Mouse (Mus musculus): Measurements from ENCODE around the gene Snrpd3. TPM values are rescaled to one million over a fixed set of nuclear protein-coding genes. Genes with fewer than 3 reads are reported as not detected.
"Not testable (repeated sequence)": the region's sequence is repeated elsewhere in the genome, so short reads cannot be mapped to it uniquely, and the experiment has no call there.

Snrpd3 gene
- 70.2 and 70.3 TPM in 2 replicates for polyA plus RNA-seq (2015; fragmentation: Nextera tagmentation; extraction: Ambion mirVana)

- peak; percentile 98 for DNase-seq (ENCODE audit: low spot score)
- peak; percentile 97 for ATAC-seq (ENCODE audit: low FRiP score, low TSS enrichment)
- Histone ChIP-seq H3K36me3 (ENCODE audit: control insufficient read depth, insufficient read depth, low read length) (0 out of 2 replicates have a peak, but pooled peaks cover 5% of the 10 kb centered on the region), H3K27me3 (ENCODE audit: control insufficient read depth, insufficient read depth, low read length) (no peaks in the 10 kb centered on the region), H3K4me2 (replicated peaks; ENCODE audit: low read depth) (peak within 1 kb of the TSS; percentile 90), H3K4me1 (replicated peaks; ENCODE audit: control insufficient read depth, insufficient read depth) (no peaks in the 10 kb centered on the region; the same call in 1 of the 2 replicates), H3K9me3 (ENCODE audit: control insufficient read depth, low read length) (no peaks in the 10 kb centered on the region), H3K4me3 (ENCODE audit: low read depth, low read length) (peak within 1 kb of the TSS; percentile 85), H3K27ac (replicated peaks) (peak within 1 kb of the TSS; percentile 99), H3K9ac (ENCODE audit: low read length) (peak within 1 kb of the TSS; percentile 89)
- no peak for TF ChIP-seq CTCF (IDR thresholded peaks at IDR 0.05; ENCODE audit: low read depth)
- no peak for TF ChIP-seq EP300 (optimal IDR thresholded peaks at IDR 0.05)
- under 1% methylated on average over 28 of the region's 52 CpGs for WGBS
Observed at GRCm38 (mm10) chr10:75517073-75517757, at the start of gene Snrpd3. TSS of gene Snrpd3 (plus strand) at chr10:75517551.

DNA sequence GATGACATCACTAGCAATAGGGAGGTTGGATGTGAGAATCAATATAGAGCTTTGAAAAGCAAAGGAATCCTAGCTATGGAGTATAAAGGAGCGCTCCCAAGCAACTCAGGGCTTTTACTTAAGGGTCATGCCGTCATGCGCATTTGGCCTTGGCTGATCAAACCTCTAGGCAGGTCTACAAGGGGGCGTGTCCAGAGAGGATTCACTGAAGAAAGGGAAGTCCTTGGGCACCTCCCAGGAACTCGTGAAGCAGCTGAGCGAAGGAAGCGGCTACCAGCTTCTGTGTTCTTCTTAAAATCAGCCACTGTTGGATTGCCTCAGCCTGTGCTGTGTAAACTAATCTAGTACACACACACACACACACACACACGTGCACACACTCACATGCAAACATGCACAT is 43.9 kb upstream of the Snrpd3 start:
- no peak for ATAC-seq (ENCODE audit: low FRiP score, low TSS enrichment)
- 61% methylated on average over 8 of the region's 8 CpGs for WGBS

DNA sequence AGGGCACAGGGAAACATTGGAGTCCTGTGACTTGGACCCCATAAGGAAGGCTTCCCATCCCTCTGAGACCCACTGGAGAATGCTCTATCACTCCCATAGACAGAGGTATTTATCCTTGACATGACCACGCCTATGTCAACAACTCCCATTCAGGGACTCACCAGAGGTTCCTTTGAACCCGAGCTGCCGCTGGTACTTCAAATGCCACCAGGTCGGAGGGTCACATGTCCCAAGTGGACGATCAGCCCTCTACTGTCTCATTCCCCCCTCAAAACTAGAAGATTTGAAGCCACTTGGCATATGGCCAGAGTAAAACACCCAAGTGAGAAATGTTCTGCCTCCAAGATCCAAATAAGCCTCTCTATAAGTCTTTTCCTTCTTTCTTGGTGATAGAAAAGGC is 42.8 kb upstream of the Snrpd3 start:
- H3K27ac ChIP-seq (replicated peaks) = no peak overlapping the region
- no peak overlapping the region for H3K4me2 ChIP-seq (replicated peaks; ENCODE audit: low read depth)
- DNase-seq (ENCODE audit: low spot score) = no peak
- H3K27me3 ChIP-seq (ENCODE audit: control insufficient read depth, insufficient read depth, low read length) = no peaks in the 10 kb centered on the region
- ATAC-seq (ENCODE audit: low FRiP score, low TSS enrichment) = no peak
- TF ChIP-seq CTCF (IDR thresholded peaks at IDR 0.05; ENCODE audit: low read depth) (no peak), EP300 (optimal IDR thresholded peaks at IDR 0.05) (no peak)
- no peaks in the 10 kb centered on the region for H3K36me3 ChIP-seq (ENCODE audit: control insufficient read depth, insufficient read depth, low read length)
- no peak overlapping the region for H3K9ac ChIP-seq (ENCODE audit: low read length)
- no peaks in the 10 kb centered on the region for H3K4me1 ChIP-seq (replicated peaks; ENCODE audit: control insufficient read depth, insufficient read depth)
- H3K4me3 ChIP-seq (ENCODE audit: low read depth, low read length) = no peak overlapping the region
- WGBS = 17% methylated on average over 5 of the region's 5 CpGs
- no peaks in the 10 kb centered on the region for H3K9me3 ChIP-seq (ENCODE audit: control insufficient read depth, low read length)

More for the DNA sequence above, 43.9 kb upstream of the Snrpd3 start:
- H3K4me3 ChIP-seq (ENCODE audit: low read depth, low read length) = no peak overlapping the region
- H3K27me3 ChIP-seq (ENCODE audit: control insufficient read depth, insufficient read depth, low read length) = no peaks in the 10 kb centered on the region
- no peak overlapping the region for H3K9ac ChIP-seq (ENCODE audit: low read length)
- H3K4me1 ChIP-seq (replicated peaks; ENCODE audit: control insufficient read depth, insufficient read depth) = no peaks in the 10 kb centered on the region
- no peak for DNase-seq (ENCODE audit: low spot score)
- no peak for TF ChIP-seq EP300 (optimal IDR thresholded peaks at IDR 0.05)
- H3K27ac ChIP-seq (replicated peaks) = no peak overlapping the region
- no peaks in the 10 kb centered on the region for H3K36me3 ChIP-seq (ENCODE audit: control insufficient read depth, insufficient read depth, low read length)
- H3K9me3 ChIP-seq (ENCODE audit: control insufficient read depth, low read length) = no peaks in the 10 kb centered on the region
- no peak overlapping the region for H3K4me2 ChIP-seq (replicated peaks; ENCODE audit: low read depth)

- not testable (repeated sequence) for H3K27me3 ChIP-seq (ENCODE audit: control insufficient read depth, insufficient read depth, low read length); H3K4me3 ChIP-seq (ENCODE audit: low read depth, low read length); H3K9ac ChIP-seq (ENCODE audit: low read length); ATAC-seq (ENCODE audit: low FRiP score, low TSS enrichment); H3K36me3 ChIP-seq (ENCODE audit: control insufficient read depth, insufficient read depth, low read length); H3K4me1 ChIP-seq (replicated peaks; ENCODE audit: control insufficient read depth, insufficient read depth); H3K4me2 ChIP-seq (replicated peaks; ENCODE audit: low read depth); H3K27ac ChIP-seq (replicated peaks); H3K9me3 ChIP-seq (ENCODE audit: control insufficient read depth, low read length); DNase-seq (ENCODE audit: low spot score)
- WGBS = 36% methylated on average over 4 of the region's 6 CpGs
Observed at GRCm38 (mm10) chr10:75475139-75475850, 42.1 kb upstream of the Snrpd3 start.

GRCm38 (mm10) chr10:75477034-75477433 is 40.3 kb upstream of the Snrpd3 start:
- 68% methylated on average over 9 of the region's 9 CpGs for WGBS
- Histone ChIP-seq H3K9ac (ENCODE audit: low read length) (no peak overlapping the region), H3K4me2 (replicated peaks; ENCODE audit: low read depth) (no peak overlapping the region), H3K4me1 (replicated peaks; ENCODE audit: control insufficient read depth, insufficient read depth) (no peaks in the 10 kb centered on the region), H3K4me3 (ENCODE audit: low read depth, low read length) (no peak overlapping the region), H3K36me3 (ENCODE audit: control insufficient read depth, insufficient read depth, low read length) (no peaks in the 10 kb centered on the region), H3K27me3 (ENCODE audit: control insufficient read depth, insufficient read depth, low read length) (no peaks in the 10 kb centered on the region), H3K9me3 (ENCODE audit: control insufficient read depth, low read length) (no peaks in the 10 kb centered on the region), H3K27ac (replicated peaks) (no peak overlapping the region)
- ATAC-seq (ENCODE audit: low FRiP score, low TSS enrichment) (no peak), DNase-seq (ENCODE audit: low spot score) (no peak)
- TF ChIP-seq EP300 (optimal IDR thresholded peaks at IDR 0.05) = no peak

- Histone ChIP-seq H3K9ac (ENCODE audit: low read length) (no peak overlapping the region), H3K4me1 (replicated peaks; ENCODE audit: control insufficient read depth, insufficient read depth) (no peaks in the 10 kb centered on the region), H3K27ac (replicated peaks) (no peak overlapping the region), H3K27me3 (ENCODE audit: control insufficient read depth, insufficient read depth, low read length) (no peaks in the 10 kb centered on the region), H3K36me3 (ENCODE audit: control insufficient read depth, insufficient read depth, low read length) (no peaks in the 10 kb centered on the region), H3K4me3 (ENCODE audit: low read depth, low read length) (no peak overlapping the region), H3K9me3 (ENCODE audit: control insufficient read depth, low read length) (no peaks in the 10 kb centered on the region), H3K4me2 (replicated peaks; ENCODE audit: low read depth) (no peak overlapping the region)
- WGBS = 83% methylated on average over 2 of the region's 2 CpGs
- DNase-seq (ENCODE audit: low spot score) (no peak), ATAC-seq (ENCODE audit: low FRiP score, low TSS enrichment) (no peak)
- TF ChIP-seq EP300 (optimal IDR thresholded peaks at IDR 0.05) (no peak), CTCF (IDR thresholded peaks at IDR 0.05; ENCODE audit: low read depth) (no peak)
Observed at GRCm38 (mm10) chr10:75479955-75480354, 37.4 kb upstream of the Snrpd3 start.
